Mouse (Mus musculus) lung, postnatal 25 days (tissue): ENCODE results near the gene Casp8ap2.
A peak's percentile ranks its signal among the peaks of the same experiment; 100 is the strongest.

ENCODE experiments used
- DNase-seq: peaks from one replicate; pipeline ENCODE4 v3.0.0; 2022; ENCODE audit warnings: low spot score

Casp8ap2 gene

DNA sequence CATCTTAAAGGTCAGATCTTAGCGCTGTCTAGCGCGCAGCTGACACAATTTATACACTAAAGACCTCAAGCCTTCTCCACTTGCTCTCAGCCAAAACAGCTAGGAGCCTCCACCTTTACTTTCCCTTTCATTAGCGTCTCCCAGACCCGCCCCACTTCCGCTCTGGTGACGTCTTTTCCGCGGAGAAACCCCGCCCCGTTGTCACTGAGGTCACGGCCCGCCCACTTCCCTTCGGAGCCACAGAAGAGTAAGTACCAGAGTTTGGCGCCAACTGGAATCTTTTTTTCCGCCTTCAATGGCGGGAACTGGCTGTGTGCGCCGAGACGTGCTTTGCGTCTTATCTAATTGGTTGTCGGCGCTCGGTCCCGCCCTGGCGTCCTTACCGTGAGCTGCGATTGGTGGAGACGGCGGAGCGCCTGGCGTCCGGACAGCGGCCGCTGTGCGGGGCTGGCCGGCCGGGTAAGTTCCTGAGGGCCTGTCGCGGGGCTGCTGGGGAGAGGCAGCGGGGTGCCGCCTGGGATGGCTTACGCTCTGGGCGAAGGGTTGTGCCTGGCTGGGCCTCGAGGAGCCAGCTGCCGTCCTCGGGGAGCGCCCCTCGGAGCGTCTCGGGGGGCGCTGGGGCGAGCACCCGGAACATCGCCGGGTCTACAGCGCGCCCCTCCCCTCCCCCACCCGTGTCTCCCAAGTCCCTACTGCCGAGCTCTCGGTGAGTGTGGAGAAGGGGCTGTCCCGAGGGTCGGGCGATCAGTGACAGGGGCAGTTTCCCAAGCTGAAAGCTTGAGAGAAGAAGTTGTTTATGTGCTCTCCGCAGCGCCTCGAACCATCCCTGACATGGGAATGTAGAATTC lies at the start of gene Casp8ap2:
TSS of gene Casp8ap2 (plus strand) at position 418 of the 848 bp plus-strand sequence.
- peak; percentile 100 for DNase-seq

DNA sequence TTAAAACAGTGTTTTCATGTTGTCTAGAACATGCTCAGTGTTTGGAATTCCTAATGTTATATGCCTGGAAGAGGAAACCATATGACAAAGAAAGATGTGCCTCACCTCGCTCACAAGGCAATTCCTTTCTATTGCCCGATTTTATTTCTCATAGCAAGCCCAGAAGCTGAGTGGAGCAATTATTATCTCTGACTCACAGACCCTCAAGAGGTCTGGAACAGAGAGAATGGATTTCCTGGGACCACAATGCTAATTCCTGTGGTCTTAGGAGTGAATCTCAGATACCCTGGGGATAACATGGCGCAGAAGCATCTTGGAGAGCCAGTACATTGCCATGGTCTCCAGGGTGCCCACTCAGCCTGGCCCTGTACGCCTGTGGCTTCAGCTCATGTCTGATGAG lies 46.2 kb upstream of the Casp8ap2 start:
- DNase-seq, result no peak

DNA sequence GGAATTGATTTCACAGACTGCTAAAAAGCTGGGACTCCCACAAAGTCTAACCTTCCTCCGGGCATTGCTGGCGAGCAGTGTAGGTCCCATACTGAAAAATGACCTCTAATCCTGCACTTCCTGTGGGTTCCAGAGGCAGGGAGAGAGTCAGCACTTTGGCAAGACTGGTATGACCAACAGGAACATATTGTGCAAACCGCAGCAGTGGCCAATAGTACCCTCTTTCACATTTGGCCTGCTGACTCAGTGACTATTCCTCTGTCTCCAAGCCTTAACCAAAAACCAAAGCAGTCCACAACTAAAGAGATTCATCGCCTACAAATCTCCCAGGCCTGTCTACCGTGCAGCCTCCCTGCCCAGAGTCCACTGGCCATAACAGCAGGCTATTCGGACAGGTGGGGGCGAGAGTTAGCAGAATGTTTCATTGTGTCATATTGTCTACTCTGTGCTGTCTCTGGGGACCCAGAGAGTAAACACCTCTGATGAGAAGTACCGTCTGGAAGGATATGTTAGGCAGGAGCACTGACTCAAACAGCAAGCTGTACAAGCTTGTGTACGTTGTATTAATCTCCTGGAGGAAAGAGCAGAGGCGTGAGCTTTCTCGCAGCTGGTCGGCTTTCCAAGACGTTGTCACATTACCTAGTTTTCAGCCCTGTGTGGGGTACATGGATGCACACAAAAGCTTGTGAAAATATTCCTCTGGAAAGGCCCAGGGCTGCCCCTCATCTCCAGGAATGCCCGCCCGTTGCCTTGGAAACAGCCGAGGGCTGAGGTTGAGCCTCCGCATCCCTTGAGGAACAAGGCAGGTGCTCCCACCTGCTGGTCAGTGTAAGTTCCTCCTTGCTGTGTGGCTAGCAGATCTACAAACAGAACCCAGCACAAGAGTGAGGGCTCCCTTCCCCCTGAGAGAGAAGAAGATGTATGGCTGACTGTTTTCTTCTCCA lies 45.0 kb upstream of the Casp8ap2 start:
- peak; percentile 46 for DNase-seq

DNA sequence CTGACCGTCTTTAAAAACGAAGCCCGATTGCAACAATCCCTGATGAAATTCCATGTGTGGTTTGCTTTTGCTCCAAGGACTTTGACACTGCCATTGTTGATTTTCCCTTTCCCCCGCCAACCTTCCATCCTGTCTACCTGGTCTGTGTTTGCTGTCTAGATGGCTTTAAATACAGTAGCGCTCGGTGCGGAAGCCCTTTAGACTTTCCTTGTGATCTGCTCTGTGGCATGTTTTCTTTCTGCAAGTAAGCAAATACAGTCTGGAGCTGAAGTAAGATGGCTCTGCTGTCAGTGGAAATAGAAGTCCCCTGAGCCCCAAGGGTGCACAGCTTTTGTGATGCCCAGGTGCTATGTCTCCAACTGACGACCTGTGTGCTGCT lies 44.3 kb upstream of the Casp8ap2 start:
- DNase-seq, result no peak

DNA sequence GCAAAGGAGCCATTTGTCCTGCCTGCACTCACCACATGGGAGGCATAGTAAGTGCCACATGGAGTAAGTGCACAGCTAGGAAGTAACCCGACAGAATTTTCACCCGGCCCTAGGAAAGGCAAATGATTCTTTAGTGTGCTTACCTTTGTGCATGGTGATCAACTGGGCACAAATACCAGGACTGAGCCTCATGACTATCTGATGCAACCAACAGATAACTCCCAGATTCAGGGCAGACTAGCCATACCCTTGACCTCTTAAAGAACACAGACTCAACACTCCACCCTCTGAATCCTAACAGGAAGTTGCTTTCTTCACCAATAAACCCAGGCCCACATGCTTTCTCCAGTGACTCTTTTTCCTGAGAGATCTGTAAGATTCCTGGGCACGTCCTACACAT lies 43.8 kb upstream of the Casp8ap2 start:
- peak; percentile 16 for DNase-seq

DNA sequence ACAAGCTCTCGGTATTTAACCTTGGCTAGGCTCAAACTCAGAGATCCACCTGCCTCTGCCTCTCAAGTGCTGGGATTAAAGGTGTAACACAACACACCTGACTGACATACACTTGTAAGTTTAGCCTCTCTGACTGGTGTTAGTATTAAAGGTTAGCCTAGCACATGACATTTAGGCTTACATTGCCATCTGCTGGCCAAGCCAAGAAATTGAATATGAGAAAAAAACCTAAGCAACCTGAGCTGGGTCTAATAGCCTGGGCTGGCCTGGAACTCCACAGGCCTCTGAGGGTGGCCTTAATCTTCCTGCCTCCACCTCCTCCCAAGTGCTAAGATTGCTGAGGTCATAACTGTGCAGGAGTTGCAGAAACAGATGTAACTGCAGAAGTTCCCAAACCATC lies 43.1 kb upstream of the Casp8ap2 start:
- DNase-seq, result peak; percentile 55

DNA sequence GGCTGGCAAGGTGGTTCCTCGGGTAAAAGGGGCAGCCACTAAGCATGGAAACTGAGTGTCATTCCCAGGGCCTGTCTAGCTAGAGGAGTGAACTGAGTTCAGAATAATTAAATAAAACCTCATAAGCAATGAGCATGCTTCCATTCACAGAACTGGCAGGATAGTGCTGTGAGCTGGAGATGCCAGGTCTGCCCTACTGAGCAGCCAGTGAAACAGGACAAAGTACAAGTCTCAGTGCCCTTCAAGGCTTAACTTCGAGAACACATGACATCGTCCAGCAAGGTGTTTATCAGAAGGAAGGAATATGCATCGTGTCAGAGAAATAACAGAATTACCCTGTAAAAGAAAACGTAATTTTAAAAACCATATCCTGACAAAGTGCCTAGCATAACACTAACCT lies 41.7 kb upstream of the Casp8ap2 start:
- DNase-seq, result no peak

DNA sequence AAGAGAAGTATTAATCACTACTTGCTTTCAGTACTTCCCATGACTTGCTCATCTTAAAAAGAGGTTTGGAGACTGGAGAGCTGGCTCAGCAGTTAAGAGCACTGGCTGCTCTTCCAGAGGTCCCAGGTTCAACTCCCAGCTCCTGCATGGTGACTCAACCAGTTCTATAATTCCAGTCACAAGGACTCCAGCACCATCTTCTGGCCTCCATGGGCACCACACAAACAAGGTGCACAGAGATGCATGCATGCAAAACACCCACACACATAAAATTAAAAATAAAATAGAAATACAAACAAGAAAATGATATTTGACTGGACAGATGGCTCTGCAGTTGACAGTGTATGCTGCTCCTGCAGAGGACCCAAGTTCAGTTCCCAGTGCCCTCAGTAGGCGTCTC lies 40.6 kb upstream of the Casp8ap2 start:
- no peak for DNase-seq

DNA sequence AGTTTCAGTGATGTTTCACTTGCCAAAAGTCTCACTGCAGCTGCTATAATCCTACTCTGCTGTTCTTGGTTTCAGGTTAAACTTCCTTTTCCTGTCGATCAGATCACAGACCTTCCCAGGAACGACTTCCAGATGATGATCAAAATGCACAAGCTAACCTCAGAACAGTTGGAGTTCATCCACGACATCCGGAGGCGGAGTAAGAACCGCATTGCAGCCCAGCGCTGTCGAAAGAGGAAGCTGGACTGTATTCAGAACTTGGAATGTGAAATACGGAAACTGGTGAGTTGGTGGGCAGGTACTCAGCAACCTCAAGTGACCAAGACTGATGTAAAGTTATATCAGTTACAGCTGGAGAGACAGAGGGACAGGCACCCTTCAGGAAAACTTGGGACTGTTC lies 40.1 kb upstream of the Casp8ap2 start:
- DNase-seq, result peak; percentile 43

DNA sequence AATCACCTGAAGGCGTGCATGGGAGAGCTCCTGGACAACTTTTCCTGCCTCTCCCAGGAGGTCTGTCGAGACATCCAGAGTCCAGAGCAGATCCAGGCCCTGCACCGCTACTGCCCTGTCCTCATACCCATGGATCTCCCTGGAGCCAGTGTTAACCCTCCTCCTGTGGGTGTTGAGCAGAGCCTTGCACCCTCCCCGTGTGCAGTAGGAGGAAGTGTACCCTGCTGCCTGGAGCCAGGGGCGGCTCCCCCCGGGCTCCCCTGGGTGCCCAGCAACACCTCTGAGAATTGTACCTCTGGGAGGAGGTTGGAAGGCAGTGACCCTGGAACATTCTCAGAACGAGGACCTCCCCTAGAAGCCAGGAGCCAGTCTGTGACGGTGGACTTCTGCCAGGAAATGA lies 35.4 kb upstream of the Casp8ap2 start:
- DNase-seq, result no peak

DNA sequence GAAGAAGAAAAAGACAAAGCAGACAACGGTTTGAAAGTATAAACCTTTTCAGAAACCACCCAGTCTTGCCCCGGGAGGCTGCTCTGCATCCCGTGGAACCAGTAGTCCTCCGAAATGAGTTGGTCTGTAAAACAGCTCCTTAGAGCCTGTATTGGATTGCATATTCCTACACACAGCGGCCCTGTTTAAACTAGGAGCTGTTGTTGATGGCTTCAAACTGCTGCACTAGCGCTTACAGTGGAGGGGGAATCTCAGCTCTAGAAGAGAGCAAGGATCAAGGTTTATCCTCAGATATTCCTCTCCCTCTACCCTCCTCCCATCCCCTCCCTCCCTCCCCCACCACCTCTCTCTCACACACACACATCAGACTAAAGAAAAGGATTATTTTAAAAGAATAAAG lies 31.1 kb upstream of the Casp8ap2 start:
- no peak for DNase-seq

DNA sequence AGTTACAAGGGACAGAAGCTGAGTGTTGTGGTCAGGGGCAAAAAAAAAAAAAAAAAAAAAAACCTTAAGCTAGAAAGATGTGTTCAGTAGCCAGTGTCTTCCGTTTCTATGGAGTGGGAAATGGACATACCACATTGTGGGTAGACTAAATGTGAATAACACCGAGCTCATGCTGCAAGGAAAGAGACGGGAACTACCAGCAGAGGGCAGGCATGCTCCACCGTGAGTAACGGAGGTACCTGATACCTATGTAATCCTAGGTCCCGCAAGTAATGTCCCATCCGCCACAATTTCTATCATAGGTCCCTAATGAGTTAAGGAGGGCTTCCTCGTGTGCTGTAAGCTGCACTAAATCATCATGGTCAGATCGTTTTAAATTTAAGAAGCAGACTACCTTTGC lies 28.7 kb upstream of the Casp8ap2 start:
- DNase-seq, result peak; percentile 39

DNA sequence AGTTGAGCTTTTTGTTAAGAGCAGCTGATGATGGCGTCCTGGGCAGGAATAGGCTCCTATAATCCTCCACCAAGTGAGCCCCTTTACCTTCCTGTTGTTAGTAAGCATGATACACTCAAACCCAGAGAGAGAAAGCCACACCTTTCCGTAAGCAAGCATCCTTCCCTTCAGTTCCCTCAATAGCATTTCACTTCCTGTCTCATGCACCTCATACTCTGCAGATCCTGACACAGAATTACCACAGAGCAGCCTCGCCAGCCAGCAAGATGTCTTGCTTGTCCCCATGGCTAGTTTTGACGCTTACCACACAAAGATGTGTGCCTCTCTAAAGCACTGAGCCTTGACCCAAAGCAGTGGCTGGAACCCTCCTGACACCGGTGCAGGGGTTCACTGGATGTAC lies 27.7 kb upstream of the Casp8ap2 start:
- no peak for DNase-seq

DNA sequence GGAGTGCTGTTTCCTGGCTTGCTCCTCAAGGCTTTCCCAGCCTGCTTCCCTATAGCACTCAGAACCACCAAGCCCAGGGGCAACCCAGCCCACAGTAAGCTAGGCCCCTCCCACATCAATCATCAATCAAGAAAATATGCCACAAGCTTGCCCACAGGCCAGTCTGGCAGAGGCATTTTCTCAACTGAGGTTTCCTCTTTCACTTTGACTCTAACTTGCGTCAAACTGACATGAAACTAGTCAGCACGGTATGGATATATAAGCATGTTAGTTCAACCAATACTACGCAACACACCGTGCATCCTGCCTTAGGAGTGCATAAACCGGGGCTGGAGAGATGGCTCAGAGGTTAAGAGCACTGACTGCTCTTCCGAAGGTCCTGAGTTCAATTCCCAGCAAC lies 27.0 kb upstream of the Casp8ap2 start:
- DNase-seq, result no peak

DNA sequence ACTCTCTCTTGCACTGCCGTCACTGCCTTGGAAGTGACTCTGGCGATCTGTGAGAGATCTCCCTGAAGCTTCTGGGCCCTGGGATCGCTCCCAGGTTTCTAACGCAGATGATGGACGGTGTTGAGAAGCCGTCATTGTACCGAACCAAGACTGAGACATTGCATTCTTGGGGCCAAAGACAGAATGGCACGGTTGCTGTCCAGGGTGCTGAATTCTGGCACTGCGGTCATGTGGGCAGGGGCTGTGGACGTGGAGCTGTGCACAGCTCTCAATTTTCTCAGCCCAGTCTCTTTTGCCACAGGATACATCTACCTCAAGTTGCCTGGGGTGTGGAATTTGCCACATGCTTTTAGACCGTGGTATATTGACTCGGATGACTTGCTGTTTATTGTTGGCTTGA lies 14.1 kb upstream of the Casp8ap2 start:
- DNase-seq, result peak; percentile 17

DNA sequence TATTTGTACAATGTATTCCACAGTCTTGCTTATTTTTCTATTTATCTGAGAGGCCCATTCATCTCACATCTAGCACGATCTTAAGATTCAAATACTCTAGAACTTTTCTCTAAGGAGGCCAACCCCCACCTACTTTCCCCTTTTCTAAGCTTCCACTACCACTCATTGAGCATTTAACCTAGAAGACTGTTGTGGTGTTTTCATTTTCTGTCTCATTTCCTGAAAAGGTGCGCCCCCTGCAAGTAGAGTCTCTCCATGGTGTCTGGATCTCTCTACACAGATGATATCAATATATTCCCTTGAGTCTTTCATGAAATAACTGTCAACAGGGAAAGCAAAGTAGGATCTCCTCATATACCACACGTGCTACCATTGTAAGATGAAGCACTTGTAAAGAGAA lies 12.6 kb upstream of the Casp8ap2 start, which contains the start of gene Gja10:
TSS of gene Gja10 (minus strand) at position 101 of the 400 bp plus-strand sequence.
- DNase-seq, result no peak

DNA sequence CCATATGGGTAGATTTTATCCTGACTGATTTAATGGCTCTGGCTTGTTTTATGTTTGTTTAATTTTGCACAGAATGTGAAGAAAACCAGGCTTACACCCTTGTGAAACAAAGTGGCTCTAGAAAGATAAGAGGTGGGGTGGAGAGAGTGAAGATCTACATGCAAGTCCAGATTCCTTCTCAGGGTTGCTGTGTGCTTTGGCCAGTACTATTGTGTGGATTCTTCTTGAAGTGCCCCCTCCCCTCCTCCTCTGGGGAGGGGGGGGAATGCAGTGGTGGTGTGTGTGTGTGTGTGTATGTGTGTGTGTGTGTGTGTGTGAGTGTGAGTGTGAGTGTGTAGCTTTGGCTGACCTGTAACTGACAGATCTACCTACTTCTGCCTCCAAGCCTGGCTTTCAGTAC lies 6.4 kb downstream of the Casp8ap2 start:
- peak; percentile 32 for DNase-seq

DNA sequence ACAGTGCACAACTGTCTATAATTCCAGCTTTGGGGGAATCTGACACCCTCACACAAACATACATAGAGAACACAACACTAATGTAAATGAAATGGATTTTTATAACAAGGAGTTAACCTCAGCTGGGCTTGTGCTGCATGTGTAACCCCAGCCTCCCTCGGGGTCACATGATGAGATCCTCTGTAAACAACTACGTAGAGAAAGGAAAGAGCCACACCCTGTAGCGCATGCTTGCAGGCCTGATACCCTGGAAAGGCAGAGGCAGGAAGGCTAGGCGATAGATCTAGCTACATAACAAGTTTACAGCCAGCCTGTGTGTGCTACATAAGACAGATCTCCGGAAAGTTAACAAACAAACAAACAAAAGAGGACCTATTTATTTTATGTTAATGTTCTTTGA lies 36.4 kb downstream of the Casp8ap2 start:
- DNase-seq, result peak; percentile 9

DNA sequence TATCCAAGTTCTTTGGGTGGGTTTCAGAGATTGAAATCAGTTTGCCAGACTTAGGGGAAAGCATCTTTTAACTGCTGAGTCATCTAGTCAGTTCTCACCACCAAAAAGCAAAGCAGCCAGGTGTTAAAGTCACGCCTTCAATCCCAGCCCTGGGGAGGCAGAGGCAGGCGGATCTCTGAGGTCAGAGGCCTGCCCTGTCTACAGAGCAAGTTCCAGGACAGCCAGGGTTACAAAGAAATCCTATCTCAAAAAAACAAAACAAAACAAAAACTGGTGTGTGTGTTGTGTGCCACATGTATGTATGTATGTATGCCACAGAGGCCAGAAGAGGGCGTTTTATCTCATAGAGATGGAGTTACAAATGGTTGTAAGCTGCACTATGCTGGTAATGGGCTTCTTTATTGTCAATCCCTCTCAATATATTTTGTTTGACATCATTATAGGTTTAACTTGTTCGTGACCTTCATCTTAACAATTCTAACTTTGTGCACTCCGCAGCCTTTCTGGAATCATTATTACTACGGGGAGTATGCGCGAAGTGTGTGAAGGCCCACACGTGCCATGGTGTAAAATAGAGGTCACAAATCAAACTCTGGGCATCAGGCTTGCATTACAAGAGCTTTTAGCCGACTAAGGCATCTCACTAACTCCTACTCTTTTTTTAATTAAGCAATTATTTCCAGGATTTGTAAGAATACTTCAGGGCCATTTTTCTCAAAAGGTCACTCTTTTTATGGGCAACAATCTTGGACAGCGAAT lies 41.1 kb downstream of the Casp8ap2 start:
- no peak for DNase-seq

DNA sequence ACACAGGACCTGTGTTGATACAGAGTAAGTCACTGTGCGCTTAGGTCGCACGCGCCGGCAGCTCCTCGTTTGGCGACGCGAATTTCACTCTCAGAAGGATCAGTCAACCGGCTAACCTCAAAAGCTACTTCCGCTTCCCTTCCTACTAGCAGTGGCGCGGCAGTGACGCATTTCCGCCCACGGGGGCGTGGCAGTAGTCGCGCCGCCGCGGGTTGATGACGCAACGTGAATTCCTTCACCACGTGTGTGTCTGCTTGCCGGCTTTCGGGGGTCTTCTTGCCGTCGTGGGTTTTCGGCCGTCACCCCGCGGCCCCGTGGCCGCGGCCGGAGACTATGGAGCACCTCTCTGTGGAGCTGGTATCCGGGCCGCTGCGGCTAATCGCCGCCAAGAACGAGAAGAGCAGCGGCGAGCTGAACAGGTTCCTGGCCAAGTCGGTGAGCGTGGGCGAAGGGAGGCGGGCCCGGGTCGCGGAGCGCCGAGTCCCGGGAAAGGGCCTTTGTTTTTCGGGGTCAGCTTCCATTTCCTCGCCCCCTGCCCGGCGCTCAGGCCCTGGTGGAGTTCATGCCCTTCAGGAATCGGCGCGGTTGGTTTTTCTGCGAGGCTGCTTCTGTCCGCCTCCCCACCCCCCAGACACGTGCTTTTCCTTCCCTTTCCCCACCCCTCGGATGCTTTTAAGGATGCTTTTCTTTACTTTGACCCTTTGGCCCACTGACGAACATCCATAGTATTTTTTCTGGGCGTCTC lies 41.8 kb downstream of the Casp8ap2 start, which contains the start of gene Mdn1:
TSS of gene Mdn1 (plus strand) at position 202 of the 745 bp plus-strand sequence.
- peak; percentile 95 for DNase-seq

DNA sequence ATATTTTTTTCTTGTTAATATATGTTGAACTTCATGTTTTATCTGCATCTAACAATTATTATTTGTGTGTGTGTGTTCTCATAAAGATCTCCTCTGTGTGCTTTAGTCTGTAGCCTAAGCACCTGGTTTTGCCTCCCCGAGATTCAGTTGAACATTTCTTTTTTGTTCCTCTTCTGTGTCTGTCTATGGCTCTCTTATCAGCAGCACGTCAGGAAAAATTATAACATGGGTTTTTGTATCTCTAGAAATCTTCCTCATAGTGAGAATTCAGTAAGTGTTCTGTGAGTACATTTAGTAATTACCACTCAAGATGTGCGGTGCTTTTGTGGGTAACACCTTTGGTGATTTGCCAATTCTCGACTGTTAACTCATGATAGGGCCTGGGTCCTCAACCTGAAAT lies 50.6 kb downstream of the Casp8ap2 start:
- no peak for DNase-seq
